Mouse (Mus musculus): ENCODE results near the gene Tmem140. TPM values are rescaled to one million over a fixed set of nuclear protein-coding genes. Genes with fewer than 3 reads are reported as not detected.

Gene Tmem140
- polyA plus RNA-seq, 1 experiment from 2014 or later, result 2.8 TPM

DNA sequence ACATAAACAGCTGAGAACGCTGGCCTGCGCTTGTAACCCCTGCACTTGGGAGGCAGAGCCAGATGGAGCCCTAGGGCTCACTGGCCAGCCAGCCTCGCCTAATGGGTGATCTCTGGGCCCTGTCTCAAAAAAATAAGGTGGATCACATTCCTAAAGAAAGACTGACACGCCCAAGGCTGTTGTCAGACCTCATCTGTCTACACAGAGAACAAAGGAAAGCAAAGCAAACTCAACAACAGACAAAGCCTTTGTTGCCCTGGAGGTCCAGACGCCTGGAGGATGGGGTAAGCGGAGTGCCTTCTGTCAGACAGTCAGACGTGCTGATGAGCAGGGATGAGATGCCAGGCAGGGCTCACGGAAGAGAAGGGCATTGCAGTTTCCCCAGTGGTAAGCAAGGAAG, 3.8 kb downstream of the Tmem140 start:
- Histone ChIP-seq H3K4me3 (replicated peaks; ENCODE audit: low read length) (no peak overlapping the region), H3K9ac (ENCODE audit: low read length) (no peak overlapping the region), H3K4me2 (ENCODE audit: low read depth, low read length) (no peak overlapping the region), H3K4me1 (ENCODE audit: control insufficient read depth, insufficient read depth, low read length) (peaks cover 38% of the 10 kb centered on the region), H3K9me3 (replicated peaks; ENCODE audit: control insufficient read depth, low read length) (no peaks in the 10 kb centered on the region), H3K27ac (ENCODE audit: low read length) (0 out of 2 replicates have a peak overlapping the region, but pooled peaks have one; percentile 29), H3K27me3 (ENCODE audit: control insufficient read depth, insufficient read depth, low read length) (no peaks in the 10 kb centered on the region), H3K36me3 (ENCODE audit: control insufficient read depth, insufficient read depth, low read length) (no peaks in the 10 kb centered on the region)
- 63% methylated on average over 8 of the region's 8 CpGs for WGBS
- ATAC-seq (ENCODE audit: insufficient read depth, low FRiP score), result no peak

DNA sequence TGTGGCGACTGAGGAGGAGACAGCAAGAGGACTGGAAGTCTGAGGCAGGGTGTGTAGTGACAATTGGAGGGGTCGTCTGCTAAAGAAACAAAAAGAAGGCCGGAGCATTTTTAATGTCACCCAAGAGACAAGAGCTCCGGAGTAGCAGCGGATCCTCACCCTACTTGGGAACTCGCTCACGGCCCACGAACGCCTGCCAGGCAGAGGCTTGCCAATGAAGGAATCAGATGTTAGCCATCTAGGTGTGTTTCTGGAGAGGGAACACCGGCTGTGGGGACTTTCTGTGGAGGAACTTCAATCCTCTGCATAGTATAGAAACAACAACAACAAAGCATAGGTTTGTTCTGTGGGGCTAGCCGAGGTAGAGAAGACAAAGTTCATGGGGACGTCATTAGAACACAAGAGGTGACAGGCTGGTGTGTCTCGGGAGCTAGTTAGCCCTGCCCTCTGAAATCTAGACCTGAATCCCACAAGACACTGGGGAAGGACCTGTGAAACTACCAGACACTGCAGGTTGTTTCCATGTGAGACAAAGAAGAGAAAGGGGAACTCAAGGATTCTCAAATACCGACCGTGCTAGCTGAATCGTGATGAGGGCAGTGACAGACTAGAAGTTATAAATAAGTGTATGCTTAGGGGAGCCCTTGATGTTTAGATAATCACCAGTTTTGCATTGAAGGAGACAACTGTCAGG, 4.5 kb downstream of the Tmem140 start:
- no peaks in the 10 kb centered on the region for H3K36me3 ChIP-seq (ENCODE audit: control insufficient read depth, insufficient read depth, low read length)
- no peak overlapping the region for H3K4me2 ChIP-seq (ENCODE audit: low read depth, low read length)
- peaks cover 38% of the 10 kb centered on the region for H3K4me1 ChIP-seq (ENCODE audit: control insufficient read depth, insufficient read depth, low read length)
- no peaks in the 10 kb centered on the region for H3K9me3 ChIP-seq (replicated peaks; ENCODE audit: control insufficient read depth, low read length)
- H3K27ac ChIP-seq (ENCODE audit: low read length), result peak overlapping the region; percentile 29; the same call in 1 of the 2 replicates
- 78% methylated on average over 16 of the region's 16 CpGs for WGBS
- no peak overlapping the region for H3K9ac ChIP-seq (ENCODE audit: low read length)
- no peak for ATAC-seq (ENCODE audit: insufficient read depth, low FRiP score)
- no peaks in the 10 kb centered on the region for H3K27me3 ChIP-seq (ENCODE audit: control insufficient read depth, insufficient read depth, low read length)
- H3K4me3 ChIP-seq (replicated peaks; ENCODE audit: low read length), result no peak overlapping the region

GRCm38 (mm10) chr6:34867995-34868350, 5.0 kb downstream of the Tmem140 start:
- no peak overlapping the region; the same call in 1 of the 2 replicates for H3K27ac ChIP-seq (ENCODE audit: low read length)
- no peak overlapping the region for H3K9ac ChIP-seq (ENCODE audit: low read length)
- H3K4me3 ChIP-seq (replicated peaks; ENCODE audit: low read length), result no peak overlapping the region
- no peaks in the 10 kb centered on the region for H3K9me3 ChIP-seq (replicated peaks; ENCODE audit: control insufficient read depth, low read length)
- H3K4me2 ChIP-seq (ENCODE audit: low read depth, low read length), result no peak overlapping the region
- ATAC-seq (ENCODE audit: insufficient read depth, low FRiP score), result no peak
- peaks cover 33% of the 10 kb centered on the region for H3K4me1 ChIP-seq (ENCODE audit: control insufficient read depth, insufficient read depth, low read length)
- no peaks in the 10 kb centered on the region for H3K27me3 ChIP-seq (ENCODE audit: control insufficient read depth, insufficient read depth, low read length)
- WGBS, result 67% methylated on average over 10 of the region's 10 CpGs
- H3K36me3 ChIP-seq (ENCODE audit: control insufficient read depth, insufficient read depth, low read length), result no peaks in the 10 kb centered on the region

- H3K9me3 ChIP-seq (replicated peaks; ENCODE audit: control insufficient read depth, low read length), result no peaks in the 10 kb centered on the region
- H3K27me3 ChIP-seq (ENCODE audit: control insufficient read depth, insufficient read depth, low read length), result no peaks in the 10 kb centered on the region
- ATAC-seq (ENCODE audit: insufficient read depth, low FRiP score), result no peak
- no peak overlapping the region for H3K4me2 ChIP-seq (ENCODE audit: low read depth, low read length)
- H3K4me3 ChIP-seq (replicated peaks; ENCODE audit: low read length), result no peak overlapping the region
- 75% methylated on average over 20 of the region's 20 CpGs for WGBS
- H3K27ac ChIP-seq (ENCODE audit: low read length), result no peak overlapping the region
- H3K36me3 ChIP-seq (ENCODE audit: control insufficient read depth, insufficient read depth, low read length), result no peaks in the 10 kb centered on the region
- H3K4me1 ChIP-seq (ENCODE audit: control insufficient read depth, insufficient read depth, low read length), result peaks cover 28% of the 10 kb centered on the region
- no peak overlapping the region for H3K9ac ChIP-seq (ENCODE audit: low read length)
Observed at GRCm38 (mm10) chr6:34868507-34869217, 5.7 kb downstream of the Tmem140 start.

GRCm38 (mm10) chr6:34869225-34869915, 6.4 kb downstream of the Tmem140 start:
- H3K4me3 ChIP-seq (replicated peaks; ENCODE audit: low read length), result no peak overlapping the region
- H3K9ac ChIP-seq (ENCODE audit: low read length), result no peak overlapping the region
- H3K9me3 ChIP-seq (replicated peaks; ENCODE audit: control insufficient read depth, low read length), result no peaks in the 10 kb centered on the region
- 48% methylated on average over 13 of the region's 13 CpGs for WGBS
- no peaks in the 10 kb centered on the region for H3K36me3 ChIP-seq (ENCODE audit: control insufficient read depth, insufficient read depth, low read length)
- peaks cover 28% of the 10 kb centered on the region for H3K4me1 ChIP-seq (ENCODE audit: control insufficient read depth, insufficient read depth, low read length)
- H3K27me3 ChIP-seq (ENCODE audit: control insufficient read depth, insufficient read depth, low read length), result no peaks in the 10 kb centered on the region
- H3K27ac ChIP-seq (ENCODE audit: low read length), result peak overlapping the region; percentile 48
- no peak for ATAC-seq (ENCODE audit: insufficient read depth, low FRiP score)
- H3K4me2 ChIP-seq (ENCODE audit: low read depth, low read length), result no peak overlapping the region

- Histone ChIP-seq H3K36me3 (ENCODE audit: control insufficient read depth, insufficient read depth, low read length) (no peaks in the 10 kb centered on the region), H3K4me1 (ENCODE audit: control insufficient read depth, insufficient read depth, low read length) (peaks cover 31% of the 10 kb centered on the region), H3K9me3 (replicated peaks; ENCODE audit: control insufficient read depth, low read length) (no peaks in the 10 kb centered on the region), H3K9ac (ENCODE audit: low read length) (no peak overlapping the region), H3K27me3 (ENCODE audit: control insufficient read depth, insufficient read depth, low read length) (no peaks in the 10 kb centered on the region), H3K4me3 (replicated peaks; ENCODE audit: low read length) (no peak overlapping the region), H3K27ac (ENCODE audit: low read length) (peak overlapping the region; percentile 48), H3K4me2 (ENCODE audit: low read depth, low read length) (no peak overlapping the region)
- WGBS, result 61% methylated on average over 5 of the region's 5 CpGs
- no peak for ATAC-seq (ENCODE audit: insufficient read depth, low FRiP score)
Observed at GRCm38 (mm10) chr6:34870136-34870535, 7.2 kb downstream of the Tmem140 start.

GRCm38 (mm10) chr6:34870724-34871123, 7.8 kb downstream of the Tmem140 start:
- Histone ChIP-seq H3K9ac (ENCODE audit: low read length) (no peak overlapping the region), H3K4me1 (ENCODE audit: control insufficient read depth, insufficient read depth, low read length) (peaks cover 27% of the 10 kb centered on the region), H3K9me3 (replicated peaks; ENCODE audit: control insufficient read depth, low read length) (no peaks in the 10 kb centered on the region), H3K36me3 (ENCODE audit: control insufficient read depth, insufficient read depth, low read length) (no peaks in the 10 kb centered on the region), H3K4me2 (ENCODE audit: low read depth, low read length) (no peak overlapping the region), H3K27ac (ENCODE audit: low read length) (no peak overlapping the region), H3K4me3 (replicated peaks; ENCODE audit: low read length) (no peak overlapping the region), H3K27me3 (ENCODE audit: control insufficient read depth, insufficient read depth, low read length) (no peaks in the 10 kb centered on the region)
- 57% methylated on average over 5 of the region's 5 CpGs for WGBS
- no peak for ATAC-seq (ENCODE audit: insufficient read depth, low FRiP score)

GRCm38 (mm10) chr6:34871929-34872328, 9.0 kb downstream of the Tmem140 start:
- Histone ChIP-seq H3K9me3 (replicated peaks; ENCODE audit: control insufficient read depth, low read length) (no peaks in the 10 kb centered on the region), H3K4me3 (replicated peaks; ENCODE audit: low read length) (no peak overlapping the region), H3K36me3 (ENCODE audit: control insufficient read depth, insufficient read depth, low read length) (no peaks in the 10 kb centered on the region), H3K9ac (ENCODE audit: low read length) (no peak overlapping the region), H3K4me1 (ENCODE audit: control insufficient read depth, insufficient read depth, low read length) (peaks cover 31% of the 10 kb centered on the region), H3K27me3 (ENCODE audit: control insufficient read depth, insufficient read depth, low read length) (no peaks in the 10 kb centered on the region), H3K27ac (ENCODE audit: low read length) (no peak overlapping the region), H3K4me2 (ENCODE audit: low read depth, low read length) (no peak overlapping the region)
- 89% methylated on average over 7 of the region's 7 CpGs for WGBS
- ATAC-seq (ENCODE audit: insufficient read depth, low FRiP score), result no peak

DNA sequence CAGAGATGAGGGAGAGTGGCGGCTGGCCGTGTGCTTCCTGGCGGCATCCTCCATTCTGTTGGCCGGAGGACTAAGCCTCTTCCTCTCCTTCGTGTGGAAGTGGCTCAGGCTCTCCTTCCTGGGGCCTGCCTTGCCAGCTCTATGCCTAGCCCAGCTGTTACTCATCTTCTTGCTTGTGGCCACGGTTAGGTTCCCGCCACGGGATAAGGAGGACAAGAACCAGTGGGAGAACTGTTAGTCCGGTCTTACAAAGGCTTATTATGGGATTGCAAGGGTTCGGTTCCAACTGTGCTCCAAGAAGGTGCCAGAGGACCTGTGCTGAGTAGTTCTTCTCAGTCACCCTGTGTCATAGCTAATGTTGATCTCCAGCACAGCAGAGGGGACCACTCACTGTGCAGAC, 9.9 kb downstream of the Tmem140 start:
- H3K9ac ChIP-seq (ENCODE audit: low read length), result no peak overlapping the region
- peaks cover 35% of the 10 kb centered on the region for H3K4me1 ChIP-seq (ENCODE audit: control insufficient read depth, insufficient read depth, low read length)
- WGBS, result 84% methylated on average over 10 of the region's 10 CpGs
- ATAC-seq (ENCODE audit: insufficient read depth, low FRiP score), result no peak
- H3K9me3 ChIP-seq (replicated peaks; ENCODE audit: control insufficient read depth, low read length), result no peaks in the 10 kb centered on the region
- H3K27ac ChIP-seq (ENCODE audit: low read length), result no peak overlapping the region
- H3K36me3 ChIP-seq (ENCODE audit: control insufficient read depth, insufficient read depth, low read length), result no peaks in the 10 kb centered on the region
- no peak overlapping the region for H3K4me2 ChIP-seq (ENCODE audit: low read depth, low read length)
- H3K27me3 ChIP-seq (ENCODE audit: control insufficient read depth, insufficient read depth, low read length), result no peaks in the 10 kb centered on the region
- no peak overlapping the region for H3K4me3 ChIP-seq (replicated peaks; ENCODE audit: low read length)

All from stomach, embryonic 16.5 days (tissue).